Mouse (Mus musculus) small intestine, adult 2 months (tissue): ENCODE data around the gene Usp3. TPM values are rescaled to one million over a fixed set of nuclear protein-coding genes. Genes with fewer than 3 reads are reported as not detected.

Source experiments
- H3K27ac ChIP-seq: fragments of 200-500 bp; 2 replicates; pipeline ENCODE4 v1.5.1; 2012; ENCODE audit warnings: low read depth, low read length, control low read depth, inconsistent platforms; ENCODE audit not compliant: insufficient read depth
- H3K27me3 ChIP-seq: fragments of 200-500 bp; 2 replicates; pipeline ENCODE4 v1.6.1; 2012; ENCODE audit warnings: mild to moderate bottlenecking, moderate library complexity, low read length, inconsistent platforms; ENCODE audit not compliant: control insufficient read depth, insufficient read depth
- H3K36me3 ChIP-seq: fragments of 200-500 bp; 2 replicates; pipeline ENCODE4 v1.6.1; 2012; ENCODE audit warnings: mild to moderate bottlenecking, low read length, control low read depth, inconsistent platforms; ENCODE audit not compliant: control insufficient read depth, insufficient read depth
- H3K4me1 ChIP-seq: fragments of 200-500 bp; 2 replicates; pipeline ENCODE4 v1.6.1; 2012; ENCODE audit warnings: low read length, inconsistent platforms, mixed read lengths; ENCODE audit not compliant: control insufficient read depth, insufficient read depth, insufficient read length
- H3K4me3 ChIP-seq: fragments of 200-500 bp; 2 replicates; pipeline ENCODE4 v1.5.1; 2012; ENCODE audit warnings: low read depth, mild to moderate bottlenecking, control low read depth, inconsistent platforms, low read length, moderate library complexity
- CTCF ChIP-seq: fragments of 200-500 bp; IDR thresholded peaks from 2 replicates; pipeline ENCODE4 v1.5.1; 2012; ENCODE audit warnings: low read depth, mild to moderate bottlenecking, control low read depth, inconsistent platforms, low read length, moderate library complexity, mixed read lengths; ENCODE audit not compliant: insufficient replicate concordance, insufficient read length; ENCODE audit errors: extremely low read depth
- POLR2A ChIP-seq: fragments of 200-500 bp; IDR thresholded peaks from 2 replicates; pipeline ENCODE4 v1.6.1; 2012; ENCODE audit warnings: low read depth, mild to moderate bottlenecking, control low read depth, inconsistent platforms, low read length, moderate library complexity
- WGBS: fragments of 180-500 bp; shearing (Covaris S2); methylation state at CpG from one replicate; pipeline ENCODE4 v1.1.7; 2018; 5-methylcytosine and 5-hydroxymethylcytosine counted together
- polyA plus RNA-seq: library from polyadenylated mRNA; depleted of rRNA; stranded (reverse); fragments of >200 nt; gene quantifications from 2 replicates; pipeline ENCODE4 v1.2.3, GENCODE M21; 2012

Usp3 gene
- polyA plus RNA-seq, 1 experiment: 19.8 TPM

- Histone ChIP-seq H3K27me3 (no peaks in the 10 kb centered on the region), H3K36me3 (no peaks in the 10 kb centered on the region), H3K4me1 (peaks cover 11% of the 10 kb centered on the region; the same call in 1 of the 2 replicates), H3K4me3 (no peak overlapping the region), H3K27ac (peak overlapping the region; percentile 85)
- TF ChIP-seq POLR2A (no peak), CTCF (no peak)
- WGBS: 18% methylated on average over 7 of the region's 7 CpGs
Measured at GRCm38 (mm10) chr9:66613667-66614066, 20.7 kb upstream of the Usp3 start.

GRCm38 (mm10) chr9:66611478-66612093 lies 18.6 kb upstream of the Usp3 start:
- H3K27ac ChIP-seq: no peak overlapping the region
- H3K4me3 ChIP-seq: peak overlapping the region; percentile 22; the same call in 1 of the 2 replicates
- WGBS: 16% methylated on average over 18 of the region's 18 CpGs
- TF ChIP-seq CTCF: peak; percentile 98
- peak; percentile 26; the same call in 1 of the 2 replicates for TF ChIP-seq POLR2A
- no peaks in the 10 kb centered on the region for H3K27me3 ChIP-seq
- H3K36me3 ChIP-seq: no peaks in the 10 kb centered on the region
- peaks cover 11% of the 10 kb centered on the region; the same call in 1 of the 2 replicates for H3K4me1 ChIP-seq

- Histone ChIP-seq H3K36me3 (no peaks in the 10 kb centered on the region), H3K4me3 (no peak overlapping the region), H3K27ac (no peak overlapping the region), H3K27me3 (no peaks in the 10 kb centered on the region), H3K4me1 (peaks cover 23% of the 10 kb centered on the region; the same call in 1 of the 2 replicates)
- no peak for TF ChIP-seq POLR2A
- TF ChIP-seq CTCF: no peak
- 71% methylated on average over 5 of the region's 5 CpGs for WGBS
Measured at GRCm38 (mm10) chr9:66608817-66609345, 15.9 kb upstream of the Usp3 start.

- no peak for TF ChIP-seq CTCF
- TF ChIP-seq POLR2A: no peak
- H3K4me3 ChIP-seq: peak overlapping the region; percentile 55
- peak overlapping the region; percentile 95 for H3K27ac ChIP-seq
- H3K4me1 ChIP-seq: peaks cover 19% of the 10 kb centered on the region; the same call in 1 of the 2 replicates
- WGBS: 20% methylated on average over 12 of the region's 12 CpGs
- no peaks in the 10 kb centered on the region for H3K36me3 ChIP-seq
- H3K27me3 ChIP-seq: no peaks in the 10 kb centered on the region
Measured at GRCm38 (mm10) chr9:66606851-66607250, 13.9 kb upstream of the Usp3 start.

GRCm38 (mm10) chr9:66605876-66606750 lies 13.2 kb upstream of the Usp3 start:
- WGBS: 22% methylated on average over 13 of the region's 13 CpGs
- TF ChIP-seq POLR2A (no peak), CTCF (no peak)
- H3K4me1 ChIP-seq: peaks cover 18% of the 10 kb centered on the region; the same call in 1 of the 2 replicates

GRCm38 (mm10) chr9:66604349-66605206 lies 11.6 kb upstream of the Usp3 start:
- TF ChIP-seq CTCF (no peak), POLR2A (no peak)
- Histone ChIP-seq H3K27ac (peak overlapping the region; percentile 74), H3K27me3 (no peaks in the 10 kb centered on the region), H3K36me3 (no peaks in the 10 kb centered on the region), H3K4me1 (peaks cover 22% of the 10 kb centered on the region; the same call in 1 of the 2 replicates), H3K4me3 (no peak overlapping the region)
- 64% methylated on average over 8 of the region's 8 CpGs for WGBS

More at GRCm38 (mm10) chr9:66605876-66606750, 13.2 kb upstream of the Usp3 start:
- peak overlapping the region; percentile 55 for H3K4me3 ChIP-seq
- H3K27me3 ChIP-seq: no peaks in the 10 kb centered on the region
- peak overlapping the region; percentile 95 for H3K27ac ChIP-seq
- H3K36me3 ChIP-seq: no peaks in the 10 kb centered on the region
